Mouse (Mus musculus) megakaryocyte-erythroid progenitor cell, adult 5-6 weeks (primary cell): ENCODE results near the gene Cyp2w1. TPM values are rescaled to one million over a fixed set of nuclear protein-coding genes. Genes with fewer than 3 reads are reported as not detected.

ENCODE experiments used
- ATAC-seq: replicated peaks from 2 replicates; pipeline ENCODE4 v1.8.0; 2016; ENCODE audit warnings: mild to moderate bottlenecking, inconsistent platforms; ENCODE audit not compliant: severe bottlenecking, poor library complexity, low FRiP score, low TSS enrichment
- total RNA-seq, 2 experiments: library from RNA; stranded (forward) in 1 of 2; stranded (reverse) in 1 of 2; fragments of 200-1000, 215-1000 nt in 1 of 2; fragments of >200 nt in 1 of 2; fragmentation: Nextera tagmentation in 1 of 2; gene quantifications; 2 replicates each; pipeline ENCODE4 v1.2.3; 2014 to 2017

Gene Cyp2w1
- total RNA-seq, 2 experiments from 2014 or later: not detected

DNA sequence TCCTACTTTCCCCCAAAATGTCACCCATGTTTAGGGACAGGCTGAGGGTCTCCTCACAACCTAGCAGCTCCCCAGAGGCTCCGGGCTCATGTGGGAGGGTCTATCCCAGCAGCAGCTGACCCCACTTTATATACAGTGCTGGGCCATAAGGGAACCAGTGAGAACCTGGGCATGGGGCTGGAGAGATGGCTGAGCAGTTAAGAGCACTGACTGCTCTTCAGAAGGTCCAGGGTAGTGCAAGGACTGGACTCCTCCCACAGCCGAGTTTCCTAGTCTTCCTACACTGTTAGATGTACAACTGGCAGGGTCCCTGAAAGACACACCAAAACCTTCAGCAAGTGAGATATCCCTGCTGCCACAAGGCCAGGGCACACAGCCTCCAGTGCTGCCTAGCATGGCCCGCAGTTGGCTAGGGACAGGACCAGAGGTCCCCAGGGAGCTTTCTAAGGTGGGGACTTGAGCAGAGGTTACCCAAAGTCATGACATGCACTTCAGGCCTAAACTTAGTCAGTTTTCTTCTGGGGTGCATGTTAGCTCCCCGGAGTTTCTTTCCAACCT, 45.0 kb downstream of the Cyp2w1 start:
- no peak for ATAC-seq

DNA sequence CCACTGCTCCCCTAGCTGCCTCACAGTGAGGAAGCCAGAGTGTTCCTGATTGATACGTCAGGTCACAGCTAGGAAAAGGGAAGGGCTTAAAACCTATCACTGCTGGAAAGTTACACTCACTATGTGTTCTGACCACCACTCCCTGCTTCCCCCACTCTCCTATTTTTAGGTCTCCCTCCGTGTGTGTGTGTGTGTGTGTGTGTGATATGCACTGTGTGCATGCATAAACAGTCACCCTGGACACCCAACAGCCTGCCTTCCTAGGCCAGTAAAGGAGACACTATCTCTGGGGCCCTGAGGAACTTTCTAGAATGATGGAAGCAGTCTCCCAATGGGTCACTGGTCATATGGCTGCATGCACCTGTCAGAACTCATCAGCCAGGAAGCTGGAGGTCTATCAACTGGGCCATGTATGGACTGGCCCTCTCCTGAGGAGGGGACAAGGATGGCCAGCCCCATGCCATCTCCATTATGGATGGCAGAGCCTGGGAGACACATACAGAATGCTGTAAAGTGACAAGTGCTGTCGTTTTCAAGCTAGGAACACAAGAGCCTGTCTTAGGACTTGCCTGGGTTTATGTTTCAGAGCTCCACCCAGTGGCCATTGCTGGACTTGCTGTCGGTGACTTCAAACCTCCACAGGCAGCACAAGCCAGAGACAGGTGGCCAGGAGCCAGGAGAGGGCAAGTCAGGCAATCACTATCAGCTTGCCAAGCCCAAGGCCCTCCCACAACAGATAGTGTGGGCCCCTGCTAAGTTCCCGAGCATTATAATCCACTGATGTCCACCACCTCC, 45.7 kb downstream of the Cyp2w1 start:
- peak; percentile 87 for ATAC-seq

DNA sequence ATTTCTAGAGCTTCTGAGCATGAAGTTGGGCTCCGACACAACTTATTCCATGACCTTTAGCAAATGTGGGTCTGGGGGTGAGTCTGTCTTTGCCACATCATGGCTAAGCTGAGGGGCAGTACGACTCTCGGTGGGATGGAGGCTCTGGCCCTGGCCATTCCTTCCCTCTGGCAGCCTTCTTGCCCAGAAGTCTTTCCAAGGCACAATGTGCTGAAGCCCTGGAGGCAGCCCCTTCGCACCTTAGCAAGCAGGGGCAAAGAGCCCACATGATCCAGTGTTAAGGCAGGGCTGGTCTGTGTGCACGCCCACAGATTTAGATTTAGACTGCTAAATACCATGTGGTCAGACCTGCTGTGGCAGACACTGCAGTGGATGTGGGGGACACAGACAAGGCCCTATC, 46.4 kb downstream of the Cyp2w1 start:
- ATAC-seq: peak; percentile 1; the same call in 1 of the 2 replicates

DNA sequence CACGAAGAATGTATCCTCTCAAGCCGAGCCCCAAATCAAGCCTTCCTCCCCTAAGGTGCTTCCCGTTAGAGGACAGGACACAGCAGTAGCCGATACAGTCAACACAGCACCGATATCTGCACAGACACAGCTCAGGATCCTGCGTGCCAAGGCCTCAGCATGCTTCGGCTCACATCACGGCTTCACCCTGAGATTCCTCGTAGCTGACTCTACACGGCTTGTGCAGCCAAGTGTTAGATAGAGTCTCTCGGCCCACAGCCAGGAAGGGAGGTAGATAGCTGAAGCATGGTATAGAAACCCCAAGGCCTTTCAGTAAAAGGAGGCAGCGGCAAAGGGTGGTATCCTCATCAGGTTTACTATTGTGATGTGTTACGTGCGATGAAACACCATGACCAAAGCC, 47.6 kb downstream of the Cyp2w1 start:
- no peak for ATAC-seq

DNA sequence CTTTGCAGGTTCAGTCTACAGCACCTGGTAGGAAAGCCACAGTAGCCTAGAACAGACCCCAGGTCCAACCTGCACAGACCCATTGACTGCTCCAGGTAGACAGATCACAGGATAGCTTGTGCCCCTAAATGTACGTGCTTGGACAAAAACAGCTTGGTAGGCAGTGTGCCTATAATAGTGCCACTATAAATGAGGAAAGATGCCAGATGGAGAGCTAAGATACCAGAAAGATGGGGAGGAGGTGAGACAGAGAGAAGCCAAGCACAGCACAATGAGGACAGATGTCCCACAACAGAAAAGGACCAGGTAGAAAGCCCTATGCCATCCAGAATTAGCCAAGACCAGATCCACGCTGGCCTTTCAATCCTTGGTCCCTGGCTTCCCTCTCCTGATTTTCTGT, 49.7 kb downstream of the Cyp2w1 start:
- no peak for ATAC-seq

DNA sequence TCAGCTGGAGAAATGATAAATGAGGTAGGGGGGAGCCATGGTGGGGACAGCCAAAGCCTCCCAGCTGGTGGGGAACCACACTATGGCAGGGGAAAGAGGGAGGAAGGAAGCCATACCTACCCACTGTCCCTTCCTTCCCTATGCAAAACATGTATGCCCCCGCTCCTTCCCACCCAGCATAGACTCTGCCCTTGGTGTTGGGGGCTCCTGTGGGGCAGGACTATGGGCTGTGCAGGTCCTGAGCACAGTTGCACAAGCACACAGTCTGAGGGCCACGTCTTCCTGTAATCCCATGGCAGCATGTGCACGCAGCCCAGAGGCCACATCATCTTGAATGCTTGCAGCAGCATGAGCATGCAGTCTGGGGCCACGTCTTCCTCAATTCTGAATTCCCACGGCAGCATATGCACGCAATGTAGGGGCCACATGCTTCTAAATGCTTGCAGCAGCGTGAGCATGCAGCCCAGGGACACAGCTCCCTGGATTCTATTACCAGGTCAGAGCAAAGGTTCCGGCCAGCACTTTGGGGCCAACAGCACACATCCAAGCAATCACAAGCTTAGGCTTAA, 51.4 kb downstream of the Cyp2w1 start:
- ATAC-seq: no peak

DNA sequence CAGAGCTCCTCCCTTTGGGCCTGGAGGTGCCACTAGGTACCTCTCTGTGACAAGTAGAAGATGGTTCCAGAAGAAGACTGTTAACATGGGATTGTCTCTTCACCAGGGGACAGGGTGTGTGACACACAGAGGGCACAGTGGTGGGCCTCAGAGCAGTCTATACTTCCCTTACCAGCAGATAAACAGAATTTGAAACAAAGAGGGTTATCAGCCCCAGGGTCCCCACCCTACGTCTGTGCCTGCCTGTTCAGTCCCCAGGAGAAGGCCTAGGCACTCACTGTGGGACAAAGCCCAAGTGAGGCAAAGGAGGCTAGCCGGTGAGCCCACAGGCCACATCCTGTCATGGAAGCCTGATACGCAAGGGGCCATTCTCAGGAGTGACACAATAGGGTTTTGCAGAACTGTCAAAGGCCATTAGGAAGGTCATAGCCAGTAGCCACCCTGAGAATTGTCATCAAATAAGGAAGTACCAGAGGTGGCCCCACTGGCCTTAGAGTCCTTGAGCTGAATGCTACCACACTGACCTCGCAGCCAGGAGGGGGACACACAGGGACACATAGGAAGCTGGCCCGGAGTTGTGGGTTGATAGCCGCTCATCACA, 52.5 kb downstream of the Cyp2w1 start, which contains the start of gene C130050O18Rik:
TSS of gene C130050O18Rik (plus strand) at position 480 of the 601 bp plus-strand sequence.
- ATAC-seq: peak; percentile 43

DNA sequence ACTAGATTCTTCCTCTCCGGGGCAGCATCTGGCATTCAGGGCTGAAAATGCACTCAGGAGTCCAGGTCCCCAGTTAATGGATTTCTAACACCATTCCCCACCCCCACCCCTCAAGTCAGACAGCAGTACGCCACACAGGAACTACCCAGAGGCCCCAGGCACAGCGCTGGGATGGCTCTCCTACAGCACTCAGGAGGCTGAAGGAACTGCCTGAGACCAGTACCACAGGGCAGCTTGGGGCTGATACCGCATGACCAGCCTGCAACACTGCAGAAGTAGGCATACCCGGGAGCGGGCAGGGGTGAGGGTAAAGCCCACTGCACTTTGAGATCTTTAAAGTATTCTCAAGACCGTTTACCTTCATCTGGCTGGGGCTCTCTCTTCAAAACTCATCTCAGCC, 53.1 kb downstream of the Cyp2w1 start:
- ATAC-seq: no peak

DNA sequence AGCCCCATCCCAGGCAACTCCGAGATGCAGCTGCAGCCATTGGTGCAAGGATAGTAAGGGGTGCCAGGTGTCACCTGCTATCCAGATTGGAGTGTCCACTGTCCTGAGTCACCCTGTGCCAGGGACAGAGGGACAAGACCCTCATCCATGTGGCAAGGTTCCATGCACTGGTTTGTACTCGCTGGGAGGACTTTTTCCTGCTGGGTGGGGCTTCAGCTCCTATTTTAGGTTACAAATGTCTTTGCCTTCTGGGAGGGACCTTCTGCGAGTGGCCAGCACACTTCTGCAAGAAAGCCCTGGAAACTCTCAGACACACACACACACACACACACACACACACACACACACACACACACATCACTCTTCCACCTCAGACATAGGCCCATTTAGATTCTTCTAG, 53.5 kb downstream of the Cyp2w1 start:
- no peak for ATAC-seq

Other genes starting within 250 kb of the Cyp2w1 start
- gene Prkar1b, start 202.6 kb upstream of the Cyp2w1 start, total RNA-seq (2014; fragmentation: Nextera tagmentation): 3.1 TPM in 1 of 2 replicates, not detected in the other
- not detected in 2 replicates for gene Prkar1b, start 202.6 kb upstream of the Cyp2w1 start, total RNA-seq (2017)
- gene Dnaaf5, start 202.4 kb upstream of the Cyp2w1 start, total RNA-seq (2014; fragmentation: Nextera tagmentation): 21.5 and 23.3 TPM in 2 replicates
- gene Dnaaf5, start 202.4 kb upstream of the Cyp2w1 start, total RNA-seq (2017): 8.3 and 9.5 TPM in 2 replicates
- gene Sun1, start 152.0 kb upstream of the Cyp2w1 start, total RNA-seq (2014; fragmentation: Nextera tagmentation): 89.3 and 93.2 TPM in 2 replicates
- gene Sun1, start 152.0 kb upstream of the Cyp2w1 start, total RNA-seq (2017): 72.3 and 92.9 TPM in 2 replicates
- 57.7 and 80.8 TPM in 2 replicates for gene Get4, start 100.3 kb upstream of the Cyp2w1 start, total RNA-seq (2014; fragmentation: Nextera tagmentation)
- 19.5 and 38.6 TPM in 2 replicates for gene Get4, start 100.3 kb upstream of the Cyp2w1 start, total RNA-seq (2017)
- 6.0 and 14.7 TPM in 2 replicates for gene Adap1, start 27.0 kb upstream of the Cyp2w1 start, total RNA-seq (2014; fragmentation: Nextera tagmentation)
- gene Adap1, start 27.0 kb upstream of the Cyp2w1 start, total RNA-seq (2017): 3.0 and 8.0 TPM in 2 replicates
- gene Cox19, start 1.2 kb upstream of the Cyp2w1 start, total RNA-seq (2014; fragmentation: Nextera tagmentation): 40.4 and 41.7 TPM in 2 replicates
- gene Cox19, start 1.2 kb upstream of the Cyp2w1 start, total RNA-seq (2017): 27.4 and 43.8 TPM in 2 replicates
- gene Gpr146, start 25.1 kb downstream of the Cyp2w1 start, total RNA-seq (2014; fragmentation: Nextera tagmentation): 7.5 and 7.9 TPM in 2 replicates
- 5.3 and 6.0 TPM in 2 replicates for gene Gpr146, start 25.1 kb downstream of the Cyp2w1 start, total RNA-seq (2017)
- 0.79 TPM in 1 of 2 replicates, not detected in the other for gene C130050O18Rik, start 52.7 kb downstream of the Cyp2w1 start, total RNA-seq (2014; fragmentation: Nextera tagmentation)
- 0.08 TPM in 1 of 2 replicates, not detected in the other for gene C130050O18Rik, start 52.7 kb downstream of the Cyp2w1 start, total RNA-seq (2017)
- gene Gper1, start 70.5 kb downstream of the Cyp2w1 start, total RNA-seq (2014; fragmentation: Nextera tagmentation): not detected in 2 replicates
- not detected in 2 replicates for gene Gper1, start 70.5 kb downstream of the Cyp2w1 start, total RNA-seq (2017)
- 28.0 and 31.0 TPM in 2 replicates for gene 3110082I17Rik, start 107.9 kb downstream of the Cyp2w1 start, total RNA-seq (2014; fragmentation: Nextera tagmentation)
- gene 3110082I17Rik, start 107.9 kb downstream of the Cyp2w1 start, total RNA-seq (2017): 40.1 and 74.7 TPM in 2 replicates
- 10.9 and 19.5 TPM in 2 replicates for gene Zfand2a, start 131.9 kb downstream of the Cyp2w1 start, total RNA-seq (2014; fragmentation: Nextera tagmentation)
- gene Zfand2a, start 131.9 kb downstream of the Cyp2w1 start, total RNA-seq (2017): 13.6 and 14.7 TPM in 2 replicates
- gene Uncx, start 190.9 kb downstream of the Cyp2w1 start, total RNA-seq (2014; fragmentation: Nextera tagmentation): not detected in 2 replicates
- gene Uncx, start 190.9 kb downstream of the Cyp2w1 start, total RNA-seq (2017): not detected in 2 replicates